Mouse (Mus musculus): ENCODE results near the gene Socs2. TPM values are rescaled to one million over a fixed set of nuclear protein-coding genes. Genes with fewer than 3 reads are reported as not detected.

The Socs2 gene
- polyA plus RNA-seq, 1 experiment from 2014 or later, result 124 TPM

GRCm38 (mm10) chr10:95386527-95386926 is 30.5 kb downstream of the Socs2 start:
- H3K27me3 ChIP-seq, result no peaks in the 10 kb centered on the region
- no peaks in the 10 kb centered on the region for H3K9me3 ChIP-seq
- no peak for ATAC-seq (ENCODE audit: borderline replicate concordance, extremely low read depth, low FRiP score, low TSS enrichment)
- H3K4me1 ChIP-seq, result peaks cover 17% of the 10 kb centered on the region
- no peaks in the 10 kb centered on the region for H3K36me3 ChIP-seq
- no peak overlapping the region for H3K4me3 ChIP-seq
- H3K27ac ChIP-seq, result peak overlapping the region; percentile 60
- no peak overlapping the region for H3K9ac ChIP-seq
- H3K4me2 ChIP-seq, result no peak overlapping the region
- 90% methylated on average over 6 of the region's 6 CpGs for WGBS

GRCm38 (mm10) chr10:95385801-95386203 is 31.2 kb downstream of the Socs2 start:
- WGBS, result 42% methylated on average over 4 of the region's 4 CpGs
- no peak overlapping the region for H3K4me3 ChIP-seq
- peak overlapping the region; percentile 63 for H3K27ac ChIP-seq
- H3K36me3 ChIP-seq, result no peaks in the 10 kb centered on the region
- H3K9me3 ChIP-seq, result no peaks in the 10 kb centered on the region
- H3K4me1 ChIP-seq, result peaks cover 17% of the 10 kb centered on the region
- no peaks in the 10 kb centered on the region for H3K27me3 ChIP-seq
- H3K4me2 ChIP-seq, result no peak overlapping the region
- peak; percentile 57 for ATAC-seq (ENCODE audit: borderline replicate concordance, extremely low read depth, low FRiP score, low TSS enrichment)
- H3K9ac ChIP-seq, result no peak overlapping the region

DNA sequence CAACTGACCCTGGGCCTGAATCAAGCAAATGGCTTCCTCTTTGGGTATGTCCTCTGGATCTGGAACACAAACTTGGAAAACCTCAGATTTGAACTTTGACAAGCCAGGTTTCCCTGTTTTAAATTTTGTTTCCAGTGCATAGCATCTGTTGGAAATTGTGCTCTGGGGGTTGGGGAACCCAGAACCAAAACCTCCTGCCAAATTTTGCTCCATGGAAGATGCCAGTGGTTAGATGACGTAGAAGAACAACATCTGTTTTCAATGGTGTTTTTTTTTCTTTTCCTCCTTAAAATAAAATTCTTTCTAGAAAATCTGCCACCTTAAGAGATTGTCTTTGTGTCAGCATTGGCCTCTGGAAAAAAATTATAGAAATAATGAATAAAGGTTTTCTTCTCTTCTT is 31.9 kb downstream of the Socs2 start:
- Histone ChIP-seq H3K36me3 (no peaks in the 10 kb centered on the region), H3K4me1 (peaks cover 17% of the 10 kb centered on the region), H3K27ac (peak overlapping the region; percentile 63), H3K4me2 (no peak overlapping the region), H3K9ac (no peak overlapping the region), H3K4me3 (no peak overlapping the region), H3K9me3 (no peaks in the 10 kb centered on the region), H3K27me3 (no peaks in the 10 kb centered on the region)
- no peak for ATAC-seq (ENCODE audit: borderline replicate concordance, extremely low read depth, low FRiP score, low TSS enrichment)
- WGBS, result 48% methylated on average over 1 of the region's 1 CpGs

DNA sequence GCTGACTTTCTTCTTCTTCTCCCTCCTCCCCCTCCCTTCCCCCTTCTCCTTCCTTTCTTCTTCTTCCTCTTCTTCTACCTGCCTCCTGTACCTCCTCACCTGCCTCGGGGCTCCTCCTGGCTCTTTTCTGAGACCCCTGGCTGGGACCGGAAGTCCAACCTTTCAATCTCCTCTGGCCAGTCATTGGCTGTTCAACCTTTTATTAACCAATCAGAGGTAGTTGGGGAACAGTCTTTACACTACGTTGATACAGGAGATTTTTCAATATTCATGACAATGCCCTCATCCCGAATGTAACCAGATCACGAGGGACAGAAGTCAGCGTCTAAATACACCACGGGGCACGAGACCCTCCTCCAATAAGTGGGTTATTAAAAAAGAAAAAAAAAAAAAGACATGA is 32.5 kb downstream of the Socs2 start:
- WGBS, result 80% methylated on average over 8 of the region's 8 CpGs
- H3K9me3 ChIP-seq, result no peaks in the 10 kb centered on the region
- no peaks in the 10 kb centered on the region for H3K36me3 ChIP-seq
- no peak overlapping the region for H3K4me2 ChIP-seq
- H3K4me1 ChIP-seq, result peaks cover 16% of the 10 kb centered on the region
- H3K9ac ChIP-seq, result no peak overlapping the region
- ATAC-seq (ENCODE audit: borderline replicate concordance, extremely low read depth, low FRiP score, low TSS enrichment), result no peak
- no peaks in the 10 kb centered on the region for H3K27me3 ChIP-seq
- H3K27ac ChIP-seq, result no peak overlapping the region
- no peak overlapping the region for H3K4me3 ChIP-seq

DNA sequence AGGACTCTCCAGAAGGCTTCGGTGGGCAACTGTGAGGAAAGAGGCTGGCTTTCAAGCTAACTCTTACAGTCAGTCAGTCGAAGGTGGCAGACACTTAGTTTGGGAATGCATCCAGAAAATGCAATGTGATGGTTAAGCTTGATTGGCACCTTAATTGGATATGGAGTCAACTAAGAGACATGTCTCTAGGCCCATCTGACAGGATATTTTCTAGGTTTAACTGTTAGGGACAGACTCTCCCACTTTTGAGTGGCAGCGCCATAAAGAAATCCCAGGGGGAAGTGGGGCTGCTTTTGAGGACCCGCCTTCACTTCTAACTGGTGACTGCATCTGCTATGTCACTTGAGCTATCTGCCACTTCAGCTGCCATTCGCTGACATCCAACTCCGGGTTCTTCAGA is 43.6 kb downstream of the Socs2 start:
- Histone ChIP-seq H3K4me3 (no peak overlapping the region), H3K27me3 (no peaks in the 10 kb centered on the region), H3K4me2 (no peak overlapping the region), H3K9me3 (no peaks in the 10 kb centered on the region), H3K9ac (no peak overlapping the region), H3K27ac (no peak overlapping the region), H3K4me1 (no peaks in the 10 kb centered on the region), H3K36me3 (no peaks in the 10 kb centered on the region)
- 90% methylated on average over 6 of the region's 6 CpGs for WGBS
- ATAC-seq (ENCODE audit: borderline replicate concordance, extremely low read depth, low FRiP score, low TSS enrichment), result no peak

DNA sequence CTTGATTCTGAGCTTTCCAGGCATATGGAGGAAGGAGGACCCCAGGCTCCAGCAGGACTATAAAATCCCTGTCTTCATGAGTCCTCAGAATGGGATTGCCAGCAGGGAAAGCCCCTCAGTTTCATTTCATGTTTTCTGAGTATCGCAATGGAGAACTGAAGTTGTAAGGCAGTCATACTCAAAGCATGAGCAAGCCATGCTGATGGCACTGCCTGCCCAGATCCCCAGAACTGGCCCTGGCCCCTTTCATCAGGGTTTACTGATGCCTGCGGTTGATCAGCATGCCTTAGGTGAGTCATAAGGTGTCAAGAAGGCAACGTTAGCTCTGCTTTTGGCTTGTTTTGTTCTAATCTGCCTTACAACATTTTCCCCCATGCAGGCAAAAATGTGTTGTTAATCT is 45.0 kb downstream of the Socs2 start:
- Histone ChIP-seq H3K27me3 (no peaks in the 10 kb centered on the region), H3K4me3 (no peak overlapping the region), H3K36me3 (no peaks in the 10 kb centered on the region), H3K4me2 (no peak overlapping the region), H3K9ac (no peak overlapping the region), H3K4me1 (no peaks in the 10 kb centered on the region), H3K9me3 (no peaks in the 10 kb centered on the region), H3K27ac (no peak overlapping the region)
- WGBS, result 79% methylated on average over 3 of the region's 3 CpGs
- ATAC-seq (ENCODE audit: borderline replicate concordance, extremely low read depth, low FRiP score, low TSS enrichment), result no peak

- Histone ChIP-seq H3K4me2 (no peak overlapping the region), H3K4me3 (no peak overlapping the region), H3K27ac (no peak overlapping the region), H3K36me3 (no peaks in the 10 kb centered on the region), H3K9ac (no peak overlapping the region), H3K4me1 (no peaks in the 10 kb centered on the region), H3K27me3 (no peaks in the 10 kb centered on the region), H3K9me3 (no peaks in the 10 kb centered on the region)
- no peak for ATAC-seq (ENCODE audit: borderline replicate concordance, extremely low read depth, low FRiP score, low TSS enrichment)
These were observed 47.8 kb downstream of the Socs2 start for GRCm38 (mm10) chr10:95369190-95369589.

GRCm38 (mm10) chr10:95368151-95368550 is 48.8 kb downstream of the Socs2 start:
- H3K4me2 ChIP-seq, result no peak overlapping the region
- H3K36me3 ChIP-seq, result no peaks in the 10 kb centered on the region
- no peak for ATAC-seq (ENCODE audit: borderline replicate concordance, extremely low read depth, low FRiP score, low TSS enrichment)
- H3K27ac ChIP-seq, result no peak overlapping the region
- no peaks in the 10 kb centered on the region for H3K9me3 ChIP-seq
- no peaks in the 10 kb centered on the region for H3K4me1 ChIP-seq
- WGBS, result 83% methylated on average over 14 of the region's 14 CpGs
- no peak overlapping the region for H3K9ac ChIP-seq
- no peaks in the 10 kb centered on the region for H3K27me3 ChIP-seq
- H3K4me3 ChIP-seq, result no peak overlapping the region

DNA sequence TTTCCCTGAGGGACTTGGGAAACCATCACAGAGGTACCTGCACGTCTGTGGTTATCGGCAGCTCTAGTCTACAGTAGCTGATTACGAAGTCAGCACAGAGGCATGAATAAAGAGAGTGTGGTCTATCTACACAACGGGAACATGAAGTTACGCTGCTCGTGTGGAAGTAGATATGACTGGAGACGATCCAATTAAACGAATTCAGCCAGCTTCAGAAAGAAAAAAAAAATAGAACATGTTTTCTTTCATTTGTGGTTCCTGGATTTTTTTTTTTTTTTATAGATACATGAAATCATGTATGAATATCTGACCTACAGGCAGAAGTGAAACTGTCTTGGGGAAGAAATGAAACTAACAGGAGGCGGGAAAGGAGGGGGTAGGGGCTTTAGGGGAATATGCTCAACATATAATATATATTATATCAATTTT is 49.3 kb downstream of the Socs2 start:
- Histone ChIP-seq H3K27ac (no peak overlapping the region), H3K36me3 (no peaks in the 10 kb centered on the region), H3K9ac (no peak overlapping the region), H3K4me3 (no peak overlapping the region), H3K27me3 (no peaks in the 10 kb centered on the region), H3K9me3 (no peaks in the 10 kb centered on the region), H3K4me2 (no peak overlapping the region), H3K4me1 (no peaks in the 10 kb centered on the region)
- WGBS, result 87% methylated on average over 9 of the region's 9 CpGs
- no peak for ATAC-seq (ENCODE audit: borderline replicate concordance, extremely low read depth, low FRiP score, low TSS enrichment)

DNA sequence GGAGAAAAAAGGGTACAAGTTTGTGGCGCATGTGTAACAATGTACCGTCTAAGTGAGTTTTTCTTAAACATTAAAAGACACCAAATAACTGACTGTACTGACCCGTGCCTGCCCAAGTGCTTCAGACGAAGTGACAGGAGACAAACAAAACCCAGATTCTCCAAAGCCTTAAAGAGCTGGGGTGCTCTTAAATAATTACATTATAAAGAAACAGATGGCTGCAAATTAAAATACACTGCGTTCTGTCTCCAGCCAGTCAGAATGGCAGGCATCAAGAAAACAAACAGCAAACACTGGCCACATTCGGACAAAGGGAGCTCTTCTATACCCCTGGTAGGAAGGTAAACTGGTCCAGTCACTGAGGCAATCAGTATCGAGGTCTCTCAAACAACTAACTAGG is 49.7 kb downstream of the Socs2 start:
- Histone ChIP-seq H3K9ac (no peak overlapping the region), H3K27ac (no peak overlapping the region), H3K4me1 (no peaks in the 10 kb centered on the region), H3K9me3 (no peaks in the 10 kb centered on the region), H3K27me3 (no peaks in the 10 kb centered on the region), H3K4me2 (no peak overlapping the region), H3K36me3 (no peaks in the 10 kb centered on the region), H3K4me3 (no peak overlapping the region)
- WGBS, result 67% methylated on average over 7 of the region's 7 CpGs
- no peak for ATAC-seq (ENCODE audit: borderline replicate concordance, extremely low read depth, low FRiP score, low TSS enrichment)

DNA sequence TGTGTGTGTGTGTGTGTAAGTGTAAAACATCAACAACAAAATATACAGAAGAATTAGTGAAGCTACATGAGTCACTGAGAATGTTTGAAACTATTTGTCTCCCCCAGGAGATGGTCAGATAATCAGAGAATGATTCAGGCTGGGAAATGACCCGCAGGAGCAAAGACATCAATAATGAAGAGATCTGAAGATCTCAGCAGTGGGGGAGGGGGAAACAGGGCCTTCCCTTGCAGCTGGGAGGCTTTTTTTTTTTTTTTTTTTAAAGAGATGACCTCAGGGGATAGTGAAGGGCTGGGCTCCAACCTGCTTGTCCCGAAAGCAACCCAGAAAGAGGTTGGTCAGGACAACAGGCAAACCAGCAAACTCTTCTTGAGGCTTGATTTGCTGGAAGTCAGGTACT is 54.7 kb downstream of the Socs2 start:
- H3K9me3 ChIP-seq, result no peaks in the 10 kb centered on the region
- H3K36me3 ChIP-seq, result no peaks in the 10 kb centered on the region
- 0 out of 2 replicates have a peak, but pooled peaks cover 3% of the 10 kb centered on the region for H3K4me1 ChIP-seq
- ATAC-seq (ENCODE audit: borderline replicate concordance, extremely low read depth, low FRiP score, low TSS enrichment), result no peak
- WGBS, result 40% methylated on average over 2 of the region's 2 CpGs
- H3K27ac ChIP-seq, result no peak overlapping the region
- H3K4me2 ChIP-seq, result no peak overlapping the region
- no peak overlapping the region for H3K9ac ChIP-seq
- no peaks in the 10 kb centered on the region for H3K27me3 ChIP-seq
- H3K4me3 ChIP-seq, result no peak overlapping the region

DNA sequence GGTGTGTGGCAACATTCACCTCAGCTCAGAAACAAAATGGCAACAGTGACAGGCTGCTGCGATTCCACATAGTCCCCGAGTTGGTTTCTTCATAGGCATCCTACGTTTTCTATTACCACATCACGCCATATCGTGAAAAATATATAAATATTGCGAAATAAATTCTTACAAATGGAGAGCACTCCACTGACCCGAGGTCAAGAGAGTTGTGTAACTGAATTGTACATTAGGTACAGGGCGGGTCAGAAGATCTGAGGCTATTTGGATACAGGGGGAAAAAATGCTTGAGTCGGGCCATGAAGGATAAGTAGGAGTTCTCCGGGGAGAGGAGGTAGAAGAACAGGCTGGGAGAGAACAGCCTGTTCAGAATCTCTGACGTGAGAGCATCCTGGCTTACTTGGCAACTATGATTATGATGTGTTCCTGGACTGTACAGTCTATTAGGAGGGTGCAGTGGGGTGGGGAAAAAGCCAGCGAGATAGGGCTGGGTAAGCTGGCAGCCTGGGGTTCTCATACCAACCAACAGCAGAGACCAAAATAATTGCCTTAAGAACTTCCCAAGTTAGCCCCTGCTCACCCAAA is 55.6 kb downstream of the Socs2 start:
- 55% methylated on average over 12 of the region's 12 CpGs for WGBS
- ATAC-seq (ENCODE audit: borderline replicate concordance, extremely low read depth, low FRiP score, low TSS enrichment), result peak; percentile 65
- no peak overlapping the region for H3K4me2 ChIP-seq

DNA sequence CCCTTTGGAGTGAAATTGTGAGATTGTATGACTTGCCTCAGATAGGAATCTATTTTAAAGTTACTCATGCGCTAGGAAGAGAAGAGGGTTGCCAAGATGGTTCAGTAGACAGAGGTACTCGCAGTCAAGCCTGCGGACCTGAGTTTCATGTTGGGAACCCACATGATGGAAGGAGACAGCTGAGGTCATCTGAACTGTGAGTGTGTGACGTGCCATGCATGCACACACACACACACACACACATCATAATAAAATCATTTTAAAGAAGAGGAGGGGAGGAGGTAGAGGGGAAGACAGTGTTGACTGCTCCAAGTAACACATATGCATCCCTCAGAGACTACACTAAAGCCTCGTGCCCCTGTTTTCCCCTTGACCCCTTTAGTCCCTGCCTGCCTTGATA is 56.9 kb downstream of the Socs2 start:
- no peaks in the 10 kb centered on the region for H3K27me3 ChIP-seq
- no peaks in the 10 kb centered on the region for H3K36me3 ChIP-seq
- WGBS, result 75% methylated on average over 5 of the region's 5 CpGs
- no peak for ATAC-seq (ENCODE audit: borderline replicate concordance, extremely low read depth, low FRiP score, low TSS enrichment)
- H3K4me3 ChIP-seq, result no peak overlapping the region
- H3K4me1 ChIP-seq, result 0 out of 2 replicates have a peak, but pooled peaks cover 3% of the 10 kb centered on the region
- H3K4me2 ChIP-seq, result no peak overlapping the region
- no peaks in the 10 kb centered on the region for H3K9me3 ChIP-seq
- no peak overlapping the region for H3K9ac ChIP-seq
- H3K27ac ChIP-seq, result no peak overlapping the region

More for the DNA sequence above, 55.6 kb downstream of the Socs2 start:
- Histone ChIP-seq H3K9me3 (no peaks in the 10 kb centered on the region), H3K27ac (no peak overlapping the region), H3K9ac (no peak overlapping the region), H3K27me3 (no peaks in the 10 kb centered on the region), H3K4me1 (0 out of 2 replicates have a peak, but pooled peaks cover 3% of the 10 kb centered on the region), H3K4me3 (no peak overlapping the region), H3K36me3 (no peaks in the 10 kb centered on the region)

Data from lung, embryonic 15.5 days (tissue).